Mouse (Mus musculus) MN1 (cell line): ENCODE data around the gene Arl16.
"Not testable (repeated sequence)": the region's sequence is repeated elsewhere in the genome, so short reads cannot be mapped to it uniquely, and the experiment has no call there.

ENCODE experiments used
- DNase-seq: peaks from one replicate; pipeline ENCODE4 v3.0.0-alpha.2; 2016; ENCODE audit warnings: low spot score

The Arl16 gene

GRCm38 (mm10) chr11:120467051-120467735, at the start of gene Arl16:
Gene Arl16, minus strand, starts transcription at chr11:120467607.
- DNase-seq, result peak; percentile 100

GRCm38 (mm10) chr11:120517147-120517546, 49.7 kb upstream of the Arl16 start:
- no peak for DNase-seq

- peak; percentile 88 for DNase-seq
Measured at GRCm38 (mm10) chr11:120515611-120516010, 48.2 kb upstream of the Arl16 start.

GRCm38 (mm10) chr11:120514262-120514661, 46.9 kb upstream of the Arl16 start:
- not testable (repeated sequence) for DNase-seq

- DNase-seq, result peak; percentile 85
Measured at GRCm38 (mm10) chr11:120512790-120513453, 45.5 kb upstream of the Arl16 start.

GRCm38 (mm10) chr11:120510375-120511030, 43.1 kb upstream of the Arl16 start:
- DNase-seq, result peak; percentile 35

- no peak for DNase-seq
Measured at GRCm38 (mm10) chr11:120509940-120510339, 42.5 kb upstream of the Arl16 start.

- DNase-seq, result no peak
Measured at GRCm38 (mm10) chr11:120508290-120508870, 41.0 kb upstream of the Arl16 start.

- no peak for DNase-seq
Measured at GRCm38 (mm10) chr11:120507611-120508289, 40.3 kb upstream of the Arl16 start.

GRCm38 (mm10) chr11:120506899-120507298, 39.5 kb upstream of the Arl16 start:
- peak; percentile 42 for DNase-seq

- DNase-seq, result no peak
Measured at GRCm38 (mm10) chr11:120505661-120506060, 38.3 kb upstream of the Arl16 start.

GRCm38 (mm10) chr11:120501701-120502100, 34.3 kb upstream of the Arl16 start:
- no peak for DNase-seq

- no peak for DNase-seq
Measured at GRCm38 (mm10) chr11:120501018-120501417, 33.6 kb upstream of the Arl16 start.

GRCm38 (mm10) chr11:120500357-120500756, 33.0 kb upstream of the Arl16 start:
- no peak for DNase-seq

GRCm38 (mm10) chr11:120499894-120500293, 32.5 kb upstream of the Arl16 start:
- DNase-seq, result no peak

- no peak for DNase-seq
Measured at GRCm38 (mm10) chr11:120498891-120499290, 31.5 kb upstream of the Arl16 start.

- no peak for DNase-seq
Measured at GRCm38 (mm10) chr11:120498226-120498625, 30.8 kb upstream of the Arl16 start.

- no peak for DNase-seq
Measured at GRCm38 (mm10) chr11:120497436-120497835, 30.0 kb upstream of the Arl16 start.

GRCm38 (mm10) chr11:120493911-120494310, 26.5 kb upstream of the Arl16 start:
- DNase-seq, result no peak

- no peak for DNase-seq
Measured at GRCm38 (mm10) chr11:120493351-120493750, 25.9 kb upstream of the Arl16 start.

- peak; percentile 52 for DNase-seq
Measured at GRCm38 (mm10) chr11:120492878-120493203, 25.4 kb upstream of the Arl16 start.
